Mouse (Mus musculus): ENCODE results near the gene Btbd6.

DNA sequence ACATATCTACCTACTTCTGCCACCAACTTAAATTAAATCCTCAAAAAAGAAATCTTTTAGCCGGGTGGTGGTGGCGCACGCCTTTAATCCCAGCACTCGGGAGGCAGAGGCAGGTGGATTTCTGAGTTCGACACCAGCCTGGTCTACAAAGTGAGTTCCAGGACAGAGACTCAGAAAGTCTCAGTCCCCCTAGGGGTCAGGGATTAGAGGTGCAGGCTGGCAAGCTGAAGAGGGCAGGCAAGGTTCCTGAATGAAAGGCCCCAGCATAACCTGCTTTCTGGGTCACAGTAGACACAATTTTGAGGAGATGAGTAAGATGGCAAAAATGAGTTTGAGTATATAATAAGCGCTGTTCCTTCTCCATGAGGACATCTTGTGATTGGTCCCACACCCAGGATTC lies 9.1 kb downstream of the Btbd6 start:
- TF ChIP-seq POLR2A (IDR thresholded peaks at IDR 0.05; ENCODE audit: borderline replicate concordance, extremely low read depth, low read depth, low read length) (no peak), CTCF (IDR thresholded peaks at IDR 0.05; ENCODE audit: insufficient read depth, low read length) (peak; percentile 37)
